Comparison of ENCODE assay signal across 9 mouse cellular contexts in genomic region chrX:7765281-7765670, GRCm38 (mm10). TPM values are rescaled to one million over a fixed set of nuclear protein-coding genes. Genes with fewer than 3 reads are reported as not detected.
DNase-seq lines count a peak whose midpoint lies in the region; ATAC-seq and TF ChIP-seq lines count a peak whose summit lies in the region.
"Had no signal": no experiment of that assay in that cellular context is flagged by ENCODE, and none has a peak within 500 bp of the region (broad histone marks: within the 10 kb centered on the region; RNA-seq: fewer than 3 reads in every experiment).

No protein-coding gene starts in this region.

- no peak for TF ChIP-seq CTCF in left cerebral cortex, adult 2 months (IDR thresholded peaks at IDR 0.05)
- no peak for TF ChIP-seq CTCF in embryonic fibroblast, embryonic 13.5 days (IDR thresholded peaks at IDR 0.05; ENCODE audit: borderline replicate concordance, insufficient read depth, low read length)

- H3K27ac ChIP-seq in left cerebral cortex, adult 2 months = peak overlapping the region; percentile 44
- H3K27ac ChIP-seq in embryonic fibroblast, embryonic 13.5 days (ENCODE audit: insufficient read depth, low read length) = peak overlapping the region; percentile 76
- H3K27ac ChIP-seq in neural tube, embryonic 13.5 days (replicated peaks) = no peak overlapping the region

- no peaks in the 10 kb centered on the region for H3K9me3 ChIP-seq in neural tube, embryonic 13.5 days

- peaks cover 30% of the 10 kb centered on the region for H3K36me3 ChIP-seq in neural tube, embryonic 13.5 days

- 16% methylated on average over 13 of the region's 13 CpGs for WGBS in neural tube, embryonic 13.5 days

- intact Hi-C loops in left cerebral cortex, adult 2 months (cut with DNase I) = no loop called here
- intact Hi-C loops in left cerebral cortex, postnatal 10 days (cut with DNase I) = no loop called here

- H3K9ac ChIP-seq in neural tube, embryonic 13.5 days = peak overlapping the region; percentile 75

- no peak for ATAC-seq in neural tube, embryonic 13.5 days (ENCODE audit: low read depth)

- peaks cover 4% of the 10 kb centered on the region; the same call in 1 of the 2 replicates for H3K4me1 ChIP-seq in embryonic fibroblast, embryonic 13.5 days (ENCODE audit: control insufficient read depth, insufficient read depth, low read length)
- peaks cover 28% of the 10 kb centered on the region for H3K4me1 ChIP-seq in neural tube, embryonic 13.5 days (replicated peaks)

- no peak for TF ChIP-seq POLR2A in embryonic fibroblast, embryonic 13.5 days (IDR thresholded peaks at IDR 0.05; ENCODE audit: low read depth, low read length)

- DNase-seq in left cerebral cortex, adult 2 months (ENCODE audit: extremely low spot score in 1 of 2, low spot score in 2 of 2) = no peak
- DNase-seq in left cerebral cortex, postnatal 10 days (ENCODE audit: extremely low spot score in 1 of 2, low spot score in 2 of 2) = no peak
- peak; percentile 4 to 21 for DNase-seq in kidney, postnatal 4 days
- DNase-seq in embryo, embryonic 9.5 days (ENCODE audit: extremely low spot score) = no peak
- no peak for DNase-seq in adrenal gland, adult 8-10 months
- no peak for DNase-seq in adipocyte (ENCODE audit: low spot score)

- H3K27me3 ChIP-seq in neural tube, embryonic 13.5 days = no peaks in the 10 kb centered on the region

- peak overlapping the region; percentile 68 for H3K4me2 ChIP-seq in neural tube, embryonic 13.5 days

- H3K4me3 ChIP-seq in left cerebral cortex, adult 2 months = peak overlapping the region; percentile 40
- peak overlapping the region; percentile 93 for H3K4me3 ChIP-seq in embryonic fibroblast, embryonic 13.5 days (ENCODE audit: insufficient read depth, low read length)
- peak overlapping the region; percentile 62 for H3K4me3 ChIP-seq in neural tube, embryonic 13.5 days

RNA-seq across cellular contexts. Expression of gene Tfe3, which starts 2.9 kb away (rescaled TPM):
- 10 to 100 TPM; 30.9 to 35.1 TPM for total RNA-seq in left cerebral cortex, adult 2 months (2021)
- total RNA-seq in left cerebral cortex, postnatal 10 days (2021) = 10 to 100 TPM; 30.0 to 35.6 TPM
- polyA plus RNA-seq in embryonic fibroblast, embryonic 13.5 days (2011; ENCODE audit: insufficient read length, low read depth, missing spikeins) = 49.1 and 53.4 TPM in 2 replicates
- 25.8 and 28.6 TPM in 2 replicates for polyA plus RNA-seq in neural tube, embryonic 13.5 days (2015; fragmentation: Nextera tagmentation; extraction: Ambion mirVana)
- total RNA-seq in adrenal gland, adult 8-10 months (2022) = 10 to 100 TPM; 36.1 to 53.1 (median 44.9) TPM

RNA-seq across cellular contexts. Expression of gene Ccdc120, which starts 14.6 kb away (rescaled TPM):
- total RNA-seq in left cerebral cortex, adult 2 months (2021) = 10 to 100 TPM; 26.3 TPM
- 10 to 100 TPM; 28.9 to 29.7 TPM for total RNA-seq in left cerebral cortex, postnatal 10 days (2021)
- 2.5 and 3.5 TPM in 2 replicates for polyA plus RNA-seq in embryonic fibroblast, embryonic 13.5 days (2011; ENCODE audit: insufficient read length, low read depth, missing spikeins)
- polyA plus RNA-seq in neural tube, embryonic 13.5 days (2015; fragmentation: Nextera tagmentation; extraction: Ambion mirVana) = 39.3 and 43.2 TPM in 2 replicates
- 1 to 10 TPM; 4.7 to 7.3 (median 5.4) TPM for total RNA-seq in adrenal gland, adult 8-10 months (2022)
- total RNA-seq: neutrophil, adult 5-6 weeks had no signal

RNA-seq across cellular contexts. Expression of gene Gripap1, which starts 24.3 kb away (rescaled TPM):
- 100 to 1,000 TPM; 109 to 113 TPM for total RNA-seq in left cerebral cortex, adult 2 months (2021)
- total RNA-seq in left cerebral cortex, postnatal 10 days (2021) = 10 to 100 TPM; 79.5 to 84.6 TPM
- polyA plus RNA-seq in embryonic fibroblast, embryonic 13.5 days (2011; ENCODE audit: insufficient read length, low read depth, missing spikeins) = 37.7 and 42.1 TPM in 2 replicates
- 74.9 and 77.1 TPM in 2 replicates for polyA plus RNA-seq in neural tube, embryonic 13.5 days (2015; fragmentation: Nextera tagmentation; extraction: Ambion mirVana)
- 10 to 100 TPM; 43.8 to 71.8 (median 60.5) TPM for total RNA-seq in adrenal gland, adult 8-10 months (2022)

RNA-seq across cellular contexts. Expression of gene Praf2, which starts 37.0 kb away (rescaled TPM):
- 10 to 100 TPM; 88.9 to 92.7 TPM for total RNA-seq in left cerebral cortex, adult 2 months (2021)
- total RNA-seq in left cerebral cortex, postnatal 10 days (2021) = 100 to 1,000 TPM in 1 of 2 experiments, 10 to 100 TPM in 1; 97.3 to 105 TPM
- 112 and 126 TPM in 2 replicates for polyA plus RNA-seq in embryonic fibroblast, embryonic 13.5 days (2011; ENCODE audit: insufficient read length, low read depth, missing spikeins)
- polyA plus RNA-seq in neural tube, embryonic 13.5 days (2015; fragmentation: Nextera tagmentation; extraction: Ambion mirVana) = 115 and 134 TPM in 2 replicates
- total RNA-seq in adrenal gland, adult 8-10 months (2022) = 10 to 100 TPM; 14.4 to 18.2 (median 15.7) TPM

RNA-seq across cellular contexts. Expression of gene Gm45208, which starts 43.2 kb away (rescaled TPM):
- total RNA-seq in left cerebral cortex, adult 2 months (2021) = not detected
- total RNA-seq in left cerebral cortex, postnatal 10 days (2021) = under 1 TPM in 1 of 2 experiments, not detected in 1; 0.69 TPM
- polyA plus RNA-seq in embryonic fibroblast, embryonic 13.5 days (2011; ENCODE audit: insufficient read length, low read depth, missing spikeins) = not detected in 2 replicates
- polyA plus RNA-seq in neural tube, embryonic 13.5 days (2015; fragmentation: Nextera tagmentation; extraction: Ambion mirVana) = not detected in 2 replicates
- not detected for total RNA-seq in adrenal gland, adult 8-10 months (2022)

Comparison
In these comparisons a context has a peak if more than half of its experiments do, and no peak if none do; other contexts are left out.
1. DNase-seq: peak in kidney, postnatal 4 days (2 of 2); none in left cerebral cortex, adult 2 months (0 of 2), left cerebral cortex, postnatal 10 days (0 of 2), embryo, embryonic 9.5 days (single experiment), adrenal gland, adult 8-10 months (single experiment) and adipocyte (single experiment).
2. H3K4me3 ChIP-seq: peak in every context shown above with its lines; median percentile 93 in embryonic fibroblast, embryonic 13.5 days; 62 in neural tube, embryonic 13.5 days; 40 in left cerebral cortex, adult 2 months.